Mouse (Mus musculus) cerebral cortex, adult 2 months (tissue): ENCODE results near the gene Golga4.

Experiments
- WGBS: fragments of 180-500 bp; shearing (Covaris S2); methylation state at CpG from one replicate; pipeline ENCODE4 v1.1.7; 2018; 5-methylcytosine and 5-hydroxymethylcytosine counted together

Gene Golga4

DNA sequence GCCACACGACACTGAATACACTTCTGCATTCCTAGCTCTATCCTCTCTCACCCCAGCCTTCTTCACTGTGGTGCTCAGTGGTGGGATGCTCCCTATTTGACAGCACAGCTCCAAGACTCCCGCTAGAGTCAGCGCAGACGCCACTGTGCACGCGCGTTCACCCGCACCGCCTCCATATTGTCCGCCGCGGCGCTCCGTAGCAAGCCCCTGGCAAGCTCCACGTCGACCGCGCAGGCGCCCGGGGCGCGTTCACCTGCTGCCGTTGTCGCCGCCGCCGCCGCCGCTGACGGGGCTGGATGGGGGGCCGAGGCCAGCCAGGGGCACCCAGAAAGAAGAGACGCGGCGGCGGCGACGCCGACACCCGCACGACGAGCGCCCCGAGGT lies at the start of gene Golga4:
TSS of gene Golga4 (plus strand) at position 248 of the 384 bp plus-strand sequence.
- under 1% methylated on average over 41 of the region's 43 CpGs for WGBS

- WGBS = 65% methylated on average over 6 of the region's 6 CpGs
Observed at GRCm38 (mm10) chr9:118456405-118456804, 49.7 kb upstream of the Golga4 start.

DNA sequence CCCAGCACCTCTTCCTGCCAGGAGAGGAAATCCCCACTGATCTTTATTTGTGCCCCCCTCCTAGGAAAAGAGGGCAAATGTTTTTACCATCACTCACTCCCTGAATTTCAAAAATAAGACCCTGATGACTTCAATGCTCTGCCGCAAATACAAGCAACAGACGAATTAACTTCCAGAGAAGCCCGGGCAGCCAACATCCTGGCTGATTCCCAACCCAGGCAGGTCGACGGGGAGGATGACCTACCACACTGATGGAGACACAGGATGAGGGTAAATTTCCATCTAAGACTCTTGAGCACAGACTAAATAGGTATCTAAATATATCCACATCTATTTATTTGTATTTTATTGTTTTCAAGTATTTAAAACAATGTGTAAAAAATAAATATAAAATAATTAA lies 48.0 kb upstream of the Golga4 start:
- 22% methylated on average over 5 of the region's 5 CpGs for WGBS

DNA sequence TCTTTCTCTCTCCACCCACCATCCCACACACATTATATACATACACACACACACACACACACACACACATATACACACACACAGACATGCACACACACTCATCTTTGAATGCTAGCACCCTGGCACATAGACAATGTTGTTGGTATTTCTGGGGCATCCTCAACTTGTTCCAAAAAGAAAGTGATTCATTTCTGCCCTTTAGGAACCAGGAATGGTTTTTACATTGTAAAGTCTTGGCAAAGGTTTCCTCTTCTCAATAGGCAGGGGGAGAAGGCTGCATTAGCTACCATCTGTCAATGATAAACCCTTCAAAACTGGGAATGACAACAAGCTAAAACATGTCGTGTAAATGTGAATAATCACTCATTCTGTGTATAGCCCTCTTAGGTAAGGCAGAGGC lies 42.0 kb upstream of the Golga4 start:
- 53% methylated on average over 1 of the region's 1 CpGs for WGBS

GRCm38 (mm10) chr9:118468301-118468700 lies 37.8 kb upstream of the Golga4 start:
- 7% methylated on average over 14 of the region's 14 CpGs for WGBS

- 12% methylated on average over 16 of the region's 16 CpGs for WGBS
Observed at GRCm38 (mm10) chr9:118469272-118469671, 36.8 kb upstream of the Golga4 start.

- WGBS = 57% methylated on average over 3 of the region's 3 CpGs
Observed at GRCm38 (mm10) chr9:118471296-118471695, 34.8 kb upstream of the Golga4 start.

DNA sequence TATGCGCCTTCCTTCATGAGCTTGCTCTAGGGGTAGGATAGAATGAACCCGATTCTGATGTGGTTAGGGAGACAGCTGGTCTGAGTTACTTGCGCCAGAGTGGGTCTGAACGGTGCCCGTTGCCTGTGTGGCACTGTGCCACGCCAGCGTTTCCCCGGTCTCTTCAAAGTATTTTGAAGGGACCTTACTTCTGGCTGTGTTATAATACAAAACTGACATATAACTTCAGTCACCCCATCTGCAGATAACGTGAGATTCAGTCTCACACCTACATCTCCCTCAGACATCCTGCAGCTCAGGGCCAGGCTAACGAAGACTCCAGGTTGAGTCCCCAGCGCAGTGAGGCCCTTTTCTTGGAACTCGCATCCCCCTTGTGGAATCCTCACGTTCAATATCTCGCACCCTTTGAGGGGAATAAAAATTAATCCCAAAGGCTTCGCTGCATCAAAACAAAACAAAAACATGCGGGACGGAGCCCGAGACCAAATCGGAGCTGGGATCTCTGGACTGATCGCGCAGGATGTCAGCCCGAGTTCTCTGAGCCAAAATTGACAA lies 29.8 kb upstream of the Golga4 start:
- 3% methylated on average over 22 of the region's 22 CpGs for WGBS

- WGBS = 2% methylated on average over 33 of the region's 33 CpGs
Observed at GRCm38 (mm10) chr9:118476766-118477271, 29.2 kb upstream of the Golga4 start.

DNA sequence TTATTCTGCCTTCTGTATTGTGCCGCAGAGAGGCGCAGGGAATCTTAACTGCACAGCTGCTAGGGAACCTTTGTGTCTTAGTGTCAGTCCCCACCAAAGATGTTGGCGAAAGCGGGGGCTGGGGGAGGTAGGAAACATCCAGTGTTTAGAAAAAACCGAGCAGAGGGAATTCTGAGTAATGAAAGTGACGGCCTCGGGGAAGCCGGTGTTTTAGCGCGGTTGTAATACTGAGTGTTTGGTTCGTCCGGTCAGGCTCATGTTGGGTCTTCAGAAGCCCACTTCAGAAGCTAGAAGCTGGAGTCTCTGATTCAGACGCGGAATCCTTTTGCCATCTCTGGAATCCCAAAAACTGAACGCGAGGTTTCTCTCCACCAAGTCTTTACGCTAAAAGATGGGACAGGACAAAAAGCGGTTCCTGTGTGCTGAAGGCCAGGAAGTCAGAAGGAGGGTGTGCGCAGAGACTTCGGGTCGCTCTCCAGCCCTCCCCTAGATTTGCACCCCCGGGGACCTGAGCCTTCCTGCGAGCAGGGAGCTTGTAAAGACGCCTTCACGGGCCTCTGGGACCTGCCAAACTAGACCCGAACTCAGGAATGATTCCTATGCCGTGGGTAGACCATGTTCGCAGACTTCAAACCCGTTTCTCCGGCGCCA lies 28.7 kb upstream of the Golga4 start:
- 2% methylated on average over 31 of the region's 31 CpGs for WGBS

DNA sequence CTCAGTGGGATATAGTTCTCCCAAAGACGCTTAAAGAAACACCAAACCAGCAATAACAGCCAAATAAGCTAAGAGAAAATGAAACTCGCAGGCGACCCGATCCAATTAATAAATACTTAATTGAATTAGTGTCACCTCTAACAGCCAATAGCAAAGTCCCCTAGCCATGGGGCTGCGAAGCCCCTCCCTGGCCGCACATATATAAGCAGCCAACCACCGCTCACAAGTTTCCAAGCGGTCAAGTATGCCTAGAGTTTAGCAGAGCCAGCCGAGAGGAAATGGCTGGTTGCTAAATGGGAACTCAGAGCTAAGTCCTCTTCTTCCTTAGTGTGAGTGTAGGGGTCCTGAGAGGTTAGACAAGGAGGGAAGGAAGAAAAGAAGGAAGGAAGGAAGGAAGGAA lies 28.1 kb upstream of the Golga4 start, which contains the start of gene Eomes:
TSS of gene Eomes (plus strand) at position 252 of the 400 bp plus-strand sequence.
- WGBS = 4% methylated on average over 9 of the region's 9 CpGs

DNA sequence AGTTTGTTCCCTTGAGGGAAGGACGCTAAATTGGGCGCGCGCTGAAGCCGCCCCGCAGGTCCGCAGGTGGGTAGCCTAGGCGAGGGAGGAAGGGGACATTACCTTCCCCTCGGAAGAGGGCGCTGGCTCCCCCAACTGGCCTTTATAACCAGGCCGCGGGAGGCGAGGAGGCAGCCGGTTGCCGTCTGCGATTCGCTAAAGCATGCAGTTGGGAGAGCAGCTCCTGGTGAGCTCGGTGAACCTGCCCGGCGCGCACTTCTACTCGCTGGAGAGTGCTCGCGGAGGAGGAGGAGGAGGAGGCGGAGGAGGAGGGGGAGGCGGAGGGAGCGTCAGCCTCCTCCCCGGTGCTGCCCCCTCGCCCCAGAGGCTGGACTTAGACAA lies 27.6 kb upstream of the Golga4 start:
- WGBS = 2% methylated on average over 29 of the region's 29 CpGs

GRCm38 (mm10) chr9:118478839-118479507 lies 27.1 kb upstream of the Golga4 start:
- 2% methylated on average over 87 of the region's 87 CpGs for WGBS

- WGBS = 36% methylated on average over 23 of the region's 23 CpGs
Observed at GRCm38 (mm10) chr9:118479508-118480291, 26.4 kb upstream of the Golga4 start.

GRCm38 (mm10) chr9:118480292-118480690 lies 25.8 kb upstream of the Golga4 start:
- WGBS = 43% methylated on average over 14 of the region's 14 CpGs

DNA sequence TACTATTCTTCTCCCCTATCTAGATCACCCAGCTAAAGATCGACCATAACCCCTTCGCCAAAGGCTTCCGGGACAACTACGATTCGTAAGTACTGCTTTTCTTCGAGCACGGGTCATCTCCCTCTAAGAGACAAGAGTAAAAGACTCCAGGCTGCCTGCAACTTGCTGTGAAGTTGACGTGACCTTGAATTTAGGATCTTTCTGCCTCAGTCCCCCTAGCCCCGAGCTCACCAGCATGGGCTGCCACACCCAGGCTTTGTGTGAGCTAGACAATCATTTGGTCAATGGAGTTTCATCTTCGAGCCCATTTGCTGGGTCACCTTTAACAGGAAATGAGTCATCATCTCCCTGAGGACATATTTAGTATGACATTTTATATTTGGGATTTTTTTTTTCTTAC lies 23.9 kb upstream of the Golga4 start:
- WGBS = 85% methylated on average over 10 of the region's 10 CpGs

GRCm38 (mm10) chr9:118486361-118487095 lies 19.5 kb upstream of the Golga4 start:
- 12% methylated on average over 32 of the region's 32 CpGs for WGBS

GRCm38 (mm10) chr9:118487096-118487395 lies 19.0 kb upstream of the Golga4 start:
- WGBS = 6% methylated on average over 9 of the region's 9 CpGs

GRCm38 (mm10) chr9:118487636-118488035 lies 18.4 kb upstream of the Golga4 start:
- 4% methylated on average over 22 of the region's 22 CpGs for WGBS

DNA sequence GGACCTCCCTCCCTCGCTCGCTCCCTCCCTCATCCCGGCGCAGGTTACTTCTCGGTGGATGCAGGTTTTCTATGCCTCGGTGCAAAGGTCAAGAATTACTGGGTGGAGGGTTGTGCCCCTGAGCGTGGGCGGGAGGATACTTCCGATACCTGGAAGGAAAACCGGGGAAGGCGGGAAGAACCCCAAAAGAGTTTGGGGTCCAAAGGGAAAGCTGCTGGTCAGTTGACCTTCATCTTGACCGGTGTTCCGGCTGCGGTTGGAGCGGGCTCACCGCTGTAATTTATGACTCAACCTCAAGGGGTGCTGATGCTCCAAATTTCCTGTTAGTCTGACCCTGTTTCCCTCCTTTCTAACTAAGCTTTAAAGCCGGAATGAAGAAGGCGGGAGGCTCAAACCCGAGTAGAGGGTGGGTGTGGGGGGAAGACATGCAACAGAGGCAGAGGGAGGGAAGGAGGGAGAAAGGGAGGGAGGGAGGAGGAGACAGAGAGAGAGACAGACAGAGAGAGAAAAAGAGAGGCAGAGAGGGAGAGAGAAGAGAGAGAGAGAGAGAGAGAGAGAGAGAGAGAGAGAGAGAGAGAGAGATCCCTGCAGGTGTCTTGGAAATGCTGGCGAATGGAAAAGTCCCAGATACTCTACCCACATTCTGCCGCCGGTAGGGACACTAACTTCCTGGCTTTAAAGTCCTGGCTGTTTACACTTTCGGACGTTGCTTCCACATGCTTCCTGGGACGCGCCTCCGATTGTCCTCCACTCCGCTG lies 17.8 kb upstream of the Golga4 start:
- WGBS = 2% methylated on average over 28 of the region's 28 CpGs
